Mouse (Mus musculus) embryonic facial prominence, embryonic 12.5 days (tissue): ENCODE measurements at regions not wholly inside any gene's neighbourhood (a gene's known extent, or its start where the extent isn't known, plus 50 kb on each side); places are given as distances from the start of the nearest gene placed in this dataset.

Experiments used
- ATAC-seq: fragments of 200-750 bp; cut with Nextera tagmentation; 2 replicates; pipeline ENCODE4 v1.8.0; 2017; ENCODE audit not compliant: insufficient number of reproducible peaks, insufficient read depth, low FRiP score, low TSS enrichment
- H3K27ac ChIP-seq: fragments of 300-500 bp; sonication (generic); 2 replicates; pipeline ENCODE4 v1.5.1; 2016; ENCODE audit warnings: mild to moderate bottlenecking
- H3K27me3 ChIP-seq: fragments of 300-500 bp; sonication (generic); 2 replicates; pipeline ENCODE4 v1.6.1; 2016; ENCODE audit warnings: mild to moderate bottlenecking, moderate library complexity
- H3K36me3 ChIP-seq: fragments of 300-500 bp; sonication (generic); 2 replicates; pipeline ENCODE4 v1.6.1; 2016; ENCODE audit warnings: mild to moderate bottlenecking
- H3K4me1 ChIP-seq: fragments of 300-500 bp; sonication (generic); 2 replicates; pipeline ENCODE4 v1.6.1; 2016
- H3K4me2 ChIP-seq: fragments of 300-500 bp; sonication (generic); replicated peaks from 2 replicates; pipeline ENCODE4 v1.6.1; 2016; ENCODE audit warnings: mild to moderate bottlenecking, moderate library complexity
- H3K4me3 ChIP-seq: fragments of 300-500 bp; sonication (generic); 2 replicates; pipeline ENCODE4 v1.5.1; 2016; ENCODE audit warnings: mild to moderate bottlenecking
- H3K9ac ChIP-seq: fragments of 300-500 bp; sonication (generic); 2 replicates; pipeline ENCODE4 v1.6.1; 2016; ENCODE audit warnings: mild to moderate bottlenecking, moderate library complexity
- H3K9me3 ChIP-seq: fragments of 300-500 bp; sonication (generic); 2 replicates; pipeline ENCODE4 v1.6.1; 2016; ENCODE audit warnings: mild to moderate bottlenecking, moderate library complexity
- WGBS: fragments of 180-500 bp; shearing (Covaris S2); methylation state at CpG from one replicate; pipeline ENCODE4 v1.1.7; 2016; 5-methylcytosine and 5-hydroxymethylcytosine counted together

- no peaks in the 10 kb centered on the region for H3K9me3 ChIP-seq
- H3K4me1 ChIP-seq, result no peaks in the 10 kb centered on the region
- no peak overlapping the region for H3K4me2 ChIP-seq
- H3K9ac ChIP-seq, result no peak overlapping the region
- WGBS, result 94% methylated on average over 3 of the region's 3 CpGs
- no peaks in the 10 kb centered on the region for H3K36me3 ChIP-seq
- H3K27me3 ChIP-seq, result no peaks in the 10 kb centered on the region
- ATAC-seq, result no peak
- no peak overlapping the region for H3K4me3 ChIP-seq
- no peak overlapping the region for H3K27ac ChIP-seq
These were observed 149.6 kb upstream of the Pitx2 start for GRCm38 (mm10) chr3:129049899-129050597.

- Histone ChIP-seq H3K4me2 (peak overlapping the region; percentile 42), H3K9me3 (no peaks in the 10 kb centered on the region), H3K36me3 (no peaks in the 10 kb centered on the region), H3K4me1 (peaks cover 15% of the 10 kb centered on the region; the same call in 1 of the 2 replicates), H3K27me3 (no peaks in the 10 kb centered on the region), H3K4me3 (no peak overlapping the region), H3K9ac (no peak overlapping the region), H3K27ac (no peak overlapping the region)
- ATAC-seq, result no peak
- 22% methylated on average over 18 of the region's 19 CpGs for WGBS
These were observed 134.0 kb upstream of the Pitx2 start for GRCm38 (mm10) chr3:129065457-129066364.

- H3K27me3 ChIP-seq, result 0 out of 2 replicates have a peak, but pooled peaks cover under 1% of the 10 kb centered on the region
- no peak for ATAC-seq
- no peak overlapping the region for H3K9ac ChIP-seq
- no peaks in the 10 kb centered on the region for H3K9me3 ChIP-seq
- WGBS, result 73% methylated on average over 8 of the region's 8 CpGs
- no peak overlapping the region for H3K4me2 ChIP-seq
- peaks cover 18% of the 10 kb centered on the region; the same call in 1 of the 2 replicates for H3K4me1 ChIP-seq
- no peaks in the 10 kb centered on the region for H3K36me3 ChIP-seq
- H3K27ac ChIP-seq, result no peak overlapping the region
- no peak overlapping the region for H3K4me3 ChIP-seq
These were observed 130.0 kb upstream of the Pitx2 start for GRCm38 (mm10) chr3:129069676-129070075.

- Histone ChIP-seq H3K4me3 (no peak overlapping the region), H3K27ac (no peak overlapping the region), H3K4me1 (peaks cover 18% of the 10 kb centered on the region; the same call in 1 of the 2 replicates), H3K27me3 (peaks cover 3% of the 10 kb centered on the region; the same call in 1 of the 2 replicates), H3K36me3 (no peaks in the 10 kb centered on the region), H3K9ac (no peak overlapping the region), H3K4me2 (no peak overlapping the region), H3K9me3 (no peaks in the 10 kb centered on the region)
- no peak for ATAC-seq
- 11% methylated on average over 3 of the region's 3 CpGs for WGBS
These were observed 129.2 kb upstream of the Pitx2 start for GRCm38 (mm10) chr3:129070521-129070933.

- Histone ChIP-seq H3K4me2 (no peak overlapping the region), H3K9ac (no peak overlapping the region), H3K27ac (no peak overlapping the region), H3K27me3 (peaks cover 3% of the 10 kb centered on the region; the same call in 1 of the 2 replicates), H3K9me3 (no peaks in the 10 kb centered on the region), H3K36me3 (no peaks in the 10 kb centered on the region), H3K4me3 (no peak overlapping the region), H3K4me1 (peaks cover 13% of the 10 kb centered on the region; the same call in 1 of the 2 replicates)
- 60% methylated on average over 7 of the region's 7 CpGs for WGBS
- ATAC-seq, result no peak
These were observed 128.7 kb upstream of the Pitx2 start for GRCm38 (mm10) chr3:129071002-129071401.

GRCm38 (mm10) chr3:129076396-129076795, 123.3 kb upstream of the Pitx2 start:
- no peak overlapping the region for H3K4me2 ChIP-seq
- no peak overlapping the region for H3K4me3 ChIP-seq
- no peak overlapping the region for H3K9ac ChIP-seq
- peaks cover 3% of the 10 kb centered on the region; the same call in 1 of the 2 replicates for H3K27me3 ChIP-seq
- no peak for ATAC-seq
- H3K9me3 ChIP-seq, result no peaks in the 10 kb centered on the region
- H3K27ac ChIP-seq, result no peak overlapping the region
- no peaks in the 10 kb centered on the region for H3K36me3 ChIP-seq
- WGBS, result 32% methylated on average over 1 of the region's 1 CpGs
- H3K4me1 ChIP-seq, result no peaks in the 10 kb centered on the region

- Histone ChIP-seq H3K36me3 (no peaks in the 10 kb centered on the region), H3K9me3 (no peaks in the 10 kb centered on the region)
- 80% methylated on average over 12 of the region's 12 CpGs for WGBS
These were observed 95.8 kb upstream of the Pitx2 start for GRCm38 (mm10) chr3:129103786-129104440.

GRCm38 (mm10) chr3:129104811-129105210, 94.9 kb upstream of the Pitx2 start:
- Histone ChIP-seq H3K4me3 (no peak overlapping the region), H3K27me3 (no peaks in the 10 kb centered on the region), H3K4me1 (no peaks in the 10 kb centered on the region), H3K9me3 (no peaks in the 10 kb centered on the region), H3K9ac (no peak overlapping the region), H3K27ac (no peak overlapping the region), H3K4me2 (no peak overlapping the region), H3K36me3 (no peaks in the 10 kb centered on the region)
- WGBS, result 83% methylated on average over 9 of the region's 9 CpGs
- no peak for ATAC-seq

More at GRCm38 (mm10) chr3:129103786-129104440, 95.8 kb upstream of the Pitx2 start:
- no peak overlapping the region for H3K27ac ChIP-seq
- ATAC-seq, result no peak
- H3K27me3 ChIP-seq, result no peaks in the 10 kb centered on the region
- no peak overlapping the region for H3K4me2 ChIP-seq
- H3K4me1 ChIP-seq, result no peaks in the 10 kb centered on the region
- H3K9ac ChIP-seq, result no peak overlapping the region
- no peak overlapping the region for H3K4me3 ChIP-seq

- no peak overlapping the region for H3K4me2 ChIP-seq
- H3K4me1 ChIP-seq, result no peaks in the 10 kb centered on the region
- H3K4me3 ChIP-seq, result no peak overlapping the region
- no peaks in the 10 kb centered on the region for H3K36me3 ChIP-seq
- 83% methylated on average over 2 of the region's 2 CpGs for WGBS
- no peaks in the 10 kb centered on the region for H3K27me3 ChIP-seq
- no peak overlapping the region for H3K9ac ChIP-seq
- no peak overlapping the region for H3K27ac ChIP-seq
- H3K9me3 ChIP-seq, result no peaks in the 10 kb centered on the region
- no peak for ATAC-seq
These were observed 93.5 kb upstream of the Pitx2 start for GRCm38 (mm10) chr3:129106174-129106573.

- WGBS, result 93% methylated on average over 2 of the region's 2 CpGs
- ATAC-seq, result no peak
- no peak overlapping the region for H3K27ac ChIP-seq
- H3K36me3 ChIP-seq, result no peaks in the 10 kb centered on the region
- H3K9me3 ChIP-seq, result no peaks in the 10 kb centered on the region
- no peaks in the 10 kb centered on the region for H3K4me1 ChIP-seq
- H3K9ac ChIP-seq, result no peak overlapping the region
- no peaks in the 10 kb centered on the region for H3K27me3 ChIP-seq
- H3K4me3 ChIP-seq, result no peak overlapping the region
- no peak overlapping the region for H3K4me2 ChIP-seq
These were observed 69.2 kb upstream of the Pitx2 start for GRCm38 (mm10) chr3:129130521-129130920.

GRCm38 (mm10) chr3:129131140-129131539, 68.5 kb upstream of the Pitx2 start:
- 49% methylated on average over 8 of the region's 8 CpGs for WGBS
- H3K27ac ChIP-seq, result no peak overlapping the region
- no peak for ATAC-seq
- no peak overlapping the region for H3K4me2 ChIP-seq
- no peak overlapping the region for H3K9ac ChIP-seq
- no peaks in the 10 kb centered on the region for H3K36me3 ChIP-seq
- H3K4me3 ChIP-seq, result no peak overlapping the region
- H3K9me3 ChIP-seq, result no peaks in the 10 kb centered on the region
- no peaks in the 10 kb centered on the region for H3K27me3 ChIP-seq
- H3K4me1 ChIP-seq, result no peaks in the 10 kb centered on the region
